Mouse (Mus musculus): ENCODE measurements at regions not wholly inside any gene's neighbourhood (a gene's known extent, or its start where the extent isn't known, plus 50 kb on each side); places are given as distances from the start of the nearest gene placed in this dataset.

DNA sequence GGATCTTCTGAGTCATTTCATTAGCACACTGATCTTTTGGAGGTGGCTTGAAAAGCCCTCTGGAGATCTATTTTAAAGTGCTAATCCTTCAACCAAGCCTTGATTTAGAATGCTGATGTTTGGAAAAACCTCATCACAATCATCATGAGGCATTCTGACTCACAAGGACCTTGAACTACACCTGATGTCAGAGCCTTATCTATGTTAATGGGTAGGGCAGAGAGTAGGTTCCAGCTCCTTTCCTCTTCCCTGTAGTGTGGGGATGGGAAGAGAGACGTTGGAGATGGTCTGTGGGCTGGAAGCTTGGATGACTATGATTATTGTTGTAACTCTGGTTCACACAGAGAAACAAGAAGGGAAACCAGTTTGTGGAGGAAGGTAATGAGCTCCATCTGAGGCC lies 63.0 kb upstream of the Gsap start:
- TF ChIP-seq CTCF (IDR thresholded peaks at IDR 0.05; ENCODE audit: borderline replicate concordance, insufficient read depth, low read length) (no peak), POLR2A (IDR thresholded peaks at IDR 0.05; ENCODE audit: low read depth, low read length) (no peak)

Measured in embryonic fibroblast, embryonic 13.5 days (primary cell).